Comparison of ENCODE assay signal across 38 mouse cellular contexts in the genomic region with DNA sequence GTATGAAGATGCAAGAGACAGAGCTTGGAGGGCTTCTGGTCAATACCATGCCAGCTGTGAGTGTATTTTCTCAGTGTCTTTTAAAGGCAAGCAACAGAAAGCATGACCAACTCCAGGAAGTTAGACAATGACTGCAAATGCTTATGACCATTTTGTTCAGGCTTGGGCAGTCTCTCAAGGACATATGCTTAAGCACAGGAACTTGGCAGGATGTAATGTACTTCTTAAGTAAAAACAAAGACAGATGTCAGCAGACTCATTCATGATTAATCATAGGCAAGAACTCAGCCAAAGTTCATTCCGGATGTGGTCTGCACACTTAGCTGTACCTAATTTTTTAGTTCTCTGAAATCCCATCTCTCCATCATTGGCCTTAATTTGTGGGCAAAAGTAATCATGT. TPM values are rescaled to one million over a fixed set of nuclear protein-coding genes. Genes with fewer than 3 reads are reported as not detected.
A peak's percentile ranks its signal among the peaks of the same experiment; 100 is the strongest.
DNase-seq lines count a peak whose midpoint lies in the region; ATAC-seq and TF ChIP-seq lines count a peak whose summit lies in the region.
"Had no signal": no experiment of that assay in that cellular context is flagged by ENCODE, and none has a peak within 500 bp of the region (broad histone marks: within the 10 kb centered on the region; RNA-seq: fewer than 3 reads in every experiment).

No protein-coding gene starts in this region.

- H3K27me3 ChIP-seq in embryonic facial prominence, embryonic 14.5 days (replicated peaks; ENCODE audit: control insufficient read depth, insufficient read depth, low read length) = no peaks in the 10 kb centered on the region
- no peaks in the 10 kb centered on the region for H3K27me3 ChIP-seq in embryonic facial prominence, embryonic 10.5 days (replicated peaks; ENCODE audit: low read depth, poor library complexity, severe bottlenecking)
- no peaks in the 10 kb centered on the region for H3K27me3 ChIP-seq in lung, embryonic 14.5 days (ENCODE audit: insufficient read depth, low read length)
- H3K27me3 ChIP-seq: embryonic facial prominence, embryonic 13.5 days; forebrain, embryonic 12.5 days; hindbrain, embryonic 13.5 days; limb, embryonic 13.5 days; midbrain, embryonic 13.5 days had no signal

- DNase-seq in embryonic facial prominence, embryonic 14.5 days (ENCODE audit: low spot score) = peak; percentile 10
- DNase-seq in embryonic facial prominence, embryonic 10.5 days (ENCODE audit: low spot score) = no peak
- DNase-seq in lung, embryonic 14.5 days = peak; percentile 42
- no peak for DNase-seq in lung, adult 2 months
- DNase-seq in 416B (ENCODE audit: low read depth) = peak; percentile 94
- DNase-seq in telencephalon, adult 2 months (ENCODE audit: low read depth, low spot score) = peak; percentile 10
- no peak for DNase-seq in left cerebral cortex, postnatal 36 days (ENCODE audit: low spot score in 2 of 2)
- DNase-seq: adrenal gland, adult 2 months; cerebellum, adult 9-10 months; cerebellum, postnatal 36 days; embryo, embryonic 11 days; forebrain, postnatal 0 days; heart, postnatal 4 days; kidney, adult 8-10 months; kidney, postnatal 4 days had no signal

- no peak overlapping the region for H3K4me2 ChIP-seq in embryonic facial prominence, embryonic 14.5 days (ENCODE audit: low read depth, low read length)
- no peak overlapping the region for H3K4me2 ChIP-seq in lung, embryonic 14.5 days
- H3K4me2 ChIP-seq: embryonic facial prominence, embryonic 13.5 days; forebrain, embryonic 12.5 days; heart, embryonic 11.5 days; hindbrain, embryonic 13.5 days; limb, embryonic 13.5 days; liver, embryonic 11.5 days; midbrain, embryonic 13.5 days had no signal

- ATAC-seq in embryonic facial prominence, embryonic 14.5 days (ENCODE audit: low read depth) = no peak
- no peak for ATAC-seq in lung, embryonic 14.5 days (ENCODE audit: insufficient read depth)
- ATAC-seq: CD4-positive, CD25-positive, alpha-beta regulatory T cell, adult 4 months; forebrain, postnatal 0 days; intestine, embryonic 16.5 days; midbrain, embryonic 13.5 days had no signal

- H3K9ac ChIP-seq in embryonic facial prominence, embryonic 14.5 days (ENCODE audit: low read depth, low read length) = no peak overlapping the region
- H3K9ac ChIP-seq in lung, embryonic 14.5 days = no peak overlapping the region
- H3K9ac ChIP-seq: embryonic facial prominence, embryonic 13.5 days; forebrain, embryonic 12.5 days; forebrain, postnatal 0 days; hindbrain, embryonic 13.5 days; limb, embryonic 13.5 days; midbrain, embryonic 13.5 days had no signal

- peaks cover 36% of the 10 kb centered on the region for H3K9me3 ChIP-seq in embryonic facial prominence, embryonic 14.5 days (ENCODE audit: control insufficient read depth, low read length)
- peaks cover 15% of the 10 kb centered on the region; the same call in 1 of the 2 replicates for H3K9me3 ChIP-seq in embryonic facial prominence, embryonic 10.5 days
- no peaks in the 10 kb centered on the region; the same call in 1 of the 2 replicates for H3K9me3 ChIP-seq in lung, embryonic 14.5 days (ENCODE audit: low read depth, low read length)

- 61% methylated on average over 1 of the region's 1 CpGs for WGBS in embryonic facial prominence, embryonic 14.5 days
- 96% methylated on average over 1 of the region's 1 CpGs for WGBS in embryonic facial prominence, embryonic 10.5 days
- WGBS in lung, embryonic 14.5 days = 64% methylated on average over 1 of the region's 1 CpGs
- WGBS in lung, adult 2 months = 39% methylated on average over 1 of the region's 1 CpGs

- H3K4me1 ChIP-seq in embryonic facial prominence, embryonic 14.5 days (ENCODE audit: control insufficient read depth, insufficient read depth, low read length) = no peaks in the 10 kb centered on the region
- H3K4me1 ChIP-seq in embryonic facial prominence, embryonic 10.5 days = 0 out of 2 replicates have a peak, but pooled peaks cover 3% of the 10 kb centered on the region
- H3K4me1 ChIP-seq in lung, embryonic 14.5 days (ENCODE audit: insufficient read depth) = no peaks in the 10 kb centered on the region
- peaks cover 3% of the 10 kb centered on the region for H3K4me1 ChIP-seq in lung, adult 2 months (ENCODE audit: control insufficient read depth, insufficient read depth, low read length)
- H3K4me1 ChIP-seq: limb, embryonic 13.5 days had no signal

- H3K4me3 ChIP-seq in embryonic facial prominence, embryonic 14.5 days (ENCODE audit: low read depth, low read length) = no peak overlapping the region
- H3K4me3 ChIP-seq in embryonic facial prominence, embryonic 10.5 days = no peak overlapping the region
- no peak overlapping the region for H3K4me3 ChIP-seq in lung, embryonic 14.5 days (ENCODE audit: low read depth, low read length)
- H3K4me3 ChIP-seq in lung, adult 2 months (replicated peaks; ENCODE audit: extremely low read depth, low read depth, low read length) = no peak overlapping the region
- H3K4me3 ChIP-seq: embryonic facial prominence, embryonic 13.5 days; forebrain, embryonic 12.5 days; hindbrain, embryonic 13.5 days; left cerebral cortex, adult 2 months; limb, embryonic 13.5 days; midbrain, embryonic 13.5 days had no signal

- peaks cover 26% of the 10 kb centered on the region; the same call in 1 of the 2 replicates for H3K36me3 ChIP-seq in embryonic facial prominence, embryonic 14.5 days (ENCODE audit: control insufficient read depth, insufficient read depth, low read length)
- peaks cover 42% of the 10 kb centered on the region for H3K36me3 ChIP-seq in embryonic facial prominence, embryonic 10.5 days (replicated peaks)
- H3K36me3 ChIP-seq in lung, embryonic 14.5 days (ENCODE audit: insufficient read depth) = 0 out of 2 replicates have a peak, but pooled peaks cover 3% of the 10 kb centered on the region

- intact Hi-C loops in left cerebral cortex, postnatal 36 days (cut with DNase I) = loop anchor here (10.0 kb wide), 2 partner anchors 64 to 734 kb away; a partner anchor contains a TSS

- no peak for TF ChIP-seq POLR2A in lung, adult 2 months (IDR thresholded peaks at IDR 0.05; ENCODE audit: borderline replicate concordance, extremely low read depth, low read depth, low read length)

- no peak for TF ChIP-seq CTCF in lung, embryonic 14.5 days (IDR thresholded peaks at IDR 0.05; ENCODE audit: low read depth)
- TF ChIP-seq CTCF in lung, adult 2 months (IDR thresholded peaks at IDR 0.05; ENCODE audit: insufficient read depth, low read length) = no peak

- H3K27ac ChIP-seq in embryonic facial prominence, embryonic 14.5 days (replicated peaks; ENCODE audit: low read depth, low read length) = no peak overlapping the region
- no peak overlapping the region for H3K27ac ChIP-seq in embryonic facial prominence, embryonic 10.5 days (replicated peaks)
- H3K27ac ChIP-seq in lung, embryonic 14.5 days (ENCODE audit: low read depth) = no peak overlapping the region
- H3K27ac ChIP-seq: embryonic facial prominence, embryonic 13.5 days; forebrain, embryonic 12.5 days; hindbrain, embryonic 13.5 days; kidney, postnatal 0 days; left cerebral cortex, adult 2 months; limb, embryonic 13.5 days; macrophage; midbrain, embryonic 13.5 days had no signal

RNA-seq across cellular contexts. Expression of a gene that starts 5.1 kb away (rescaled TPM):
- 6.5 TPM in 2 replicates for polyA plus RNA-seq in embryonic facial prominence, embryonic 14.5 days (2014; fragmentation: Nextera tagmentation; extraction: Ambion mirVana)
- 6.0 and 6.5 TPM in 2 replicates for polyA plus RNA-seq in embryonic facial prominence, embryonic 10.5 days (2016; fragmentation: Nextera tagmentation; extraction: Ambion mirVana)
- 7.5 and 8.0 TPM in 2 replicates for polyA plus RNA-seq in lung, embryonic 14.5 days (2014; fragmentation: Nextera tagmentation; extraction: Ambion mirVana)
- polyA plus RNA-seq in lung, adult 2 months (2012; rRNA removed) = 0.31 and 0.72 TPM in 2 replicates
- 1 to 10 TPM; 5.7 to 7.8 TPM for total RNA-seq in left cerebral cortex, postnatal 36 days (2021)
- polyA plus RNA-seq: adrenal gland, adult 2 months had no signal

RNA-seq across cellular contexts. Expression of a gene that starts 12.3 kb away (rescaled TPM):
- 2.3 and 3.2 TPM in 2 replicates for polyA plus RNA-seq in embryonic facial prominence, embryonic 14.5 days (2014; fragmentation: Nextera tagmentation; extraction: Ambion mirVana)
- polyA plus RNA-seq in embryonic facial prominence, embryonic 10.5 days (2016; fragmentation: Nextera tagmentation; extraction: Ambion mirVana) = 1.9 and 2.7 TPM in 2 replicates
- polyA plus RNA-seq in lung, embryonic 14.5 days (2014; fragmentation: Nextera tagmentation; extraction: Ambion mirVana) = 3.0 and 3.5 TPM in 2 replicates
- 0.27 and 0.82 TPM in 2 replicates for polyA plus RNA-seq in lung, adult 2 months (2012; rRNA removed)
- 10 to 100 TPM; 11.0 to 14.3 TPM for total RNA-seq in left cerebral cortex, postnatal 36 days (2021)
- total RNA-seq: megakaryocyte-erythroid progenitor cell, adult 5-6 weeks; monocyte, adult 5-6 weeks had no signal
- polyA plus RNA-seq: adrenal gland, adult 2 months; liver, embryonic 16.5 days had no signal

RNA-seq across cellular contexts. Expression of a gene that starts 39.1 kb away (rescaled TPM):
- 1.7 and 2.5 TPM in 2 replicates for polyA plus RNA-seq in embryonic facial prominence, embryonic 14.5 days (2014; fragmentation: Nextera tagmentation; extraction: Ambion mirVana)
- polyA plus RNA-seq in embryonic facial prominence, embryonic 10.5 days (2016; fragmentation: Nextera tagmentation; extraction: Ambion mirVana) = 3.2 and 3.3 TPM in 2 replicates
- 3.1 and 4.4 TPM in 2 replicates for polyA plus RNA-seq in lung, embryonic 14.5 days (2014; fragmentation: Nextera tagmentation; extraction: Ambion mirVana)
- 0.46 and 1.2 TPM in 2 replicates for polyA plus RNA-seq in lung, adult 2 months (2012; rRNA removed)
- total RNA-seq in left cerebral cortex, postnatal 36 days (2021) = 1 to 10 TPM; 3.1 to 3.7 TPM
- total RNA-seq: monocyte, adult 5-6 weeks had no signal

RNA-seq across cellular contexts. Expression of a gene that starts 44.5 kb away (rescaled TPM):
- not detected in 2 replicates for polyA plus RNA-seq in embryonic facial prominence, embryonic 14.5 days (2014; fragmentation: Nextera tagmentation; extraction: Ambion mirVana)
- polyA plus RNA-seq in embryonic facial prominence, embryonic 10.5 days (2016; fragmentation: Nextera tagmentation; extraction: Ambion mirVana) = not detected in 2 replicates
- polyA plus RNA-seq in lung, embryonic 14.5 days (2014; fragmentation: Nextera tagmentation; extraction: Ambion mirVana) = not detected in 2 replicates
- polyA plus RNA-seq in lung, adult 2 months (2012; rRNA removed) = not detected in 2 replicates
- not detected for total RNA-seq in left cerebral cortex, postnatal 36 days (2021)
- total RNA-seq: adrenal gland, adult 2 months; adrenal gland, postnatal 4 days; forebrain, postnatal 0 days; gastrocnemius, adult 8-10 months; gastrocnemius, postnatal 4 days; heart, postnatal 4 days; layer of hippocampus, postnatal 14 days; left cerebral cortex, adult 2 months; left cerebral cortex, postnatal 25 days; megakaryocyte-erythroid progenitor cell, adult 5-6 weeks; monocyte, adult 5-6 weeks had no signal
- polyA plus RNA-seq: adrenal gland, adult 2 months; CD4-positive, CD25-positive, alpha-beta regulatory T cell, adult 4 months; embryonic facial prominence, embryonic 13.5 days; forebrain, embryonic 12.5 days; forebrain, postnatal 0 days; heart, embryonic 11.5 days; heart, embryonic 16.5 days; hindbrain, embryonic 13.5 days; intestine, embryonic 16.5 days; kidney, postnatal 0 days; limb, embryonic 13.5 days; liver, embryonic 11.5 days; liver, embryonic 16.5 days; macrophage; midbrain, embryonic 13.5 days; neural tube, embryonic 14.5 days; thymus, postnatal 0 days had no signal

Comparison
In these comparisons a context has a peak if more than half of its experiments do, and no peak if none do; other contexts are left out.
1. DNase-seq: peak in embryonic facial prominence, embryonic 14.5 days (single experiment), lung, embryonic 14.5 days (single experiment), 416B (single experiment) and telencephalon, adult 2 months (single experiment); none in embryonic facial prominence, embryonic 10.5 days (single experiment), lung, adult 2 months (single experiment) and left cerebral cortex, postnatal 36 days (0 of 2).